Mouse (Mus musculus) neural tube, embryonic 11.5 days (tissue): ENCODE results near the gene Akap4. TPM values are rescaled to one million over a fixed set of nuclear protein-coding genes. Genes with fewer than 3 reads are reported as not detected.

Experiments
- ATAC-seq: fragments of 200-750 bp; cut with Nextera tagmentation; 2 replicates; pipeline ENCODE4 v1.8.0; 2017; ENCODE audit warnings: moderate number of reproducible peaks, mild to moderate bottlenecking, moderate TSS enrichment, moderate library complexity; ENCODE audit not compliant: insufficient read depth, low FRiP score, low TSS enrichment
- DNase-seq: peaks from one replicate; pipeline ENCODE4 v3.0.0-alpha.2; 2015; ENCODE audit warnings: low spot score
- H3K27ac ChIP-seq: fragments of 300-500 bp; sonication (generic); 2 replicates; pipeline ENCODE4 v1.5.1; 2014; ENCODE audit warnings: low read depth, mild to moderate bottlenecking, low read length
- H3K27me3 ChIP-seq: fragments of 300-500 bp; sonication (generic); 2 replicates; pipeline ENCODE4 v1.6.1; 2014; ENCODE audit warnings: mild to moderate bottlenecking, low read length, mixed read lengths; ENCODE audit not compliant: control insufficient read depth, insufficient read depth
- H3K36me3 ChIP-seq: fragments of 300-500 bp; sonication (generic); 2 replicates; pipeline ENCODE4 v1.6.1; 2014; ENCODE audit warnings: mild to moderate bottlenecking, low read length, moderate library complexity, mixed read lengths; ENCODE audit not compliant: control insufficient read depth, insufficient read depth
- H3K4me1 ChIP-seq: fragments of 300-500 bp; sonication (generic); 2 replicates; pipeline ENCODE4 v1.6.1; 2014; ENCODE audit warnings: low read length, mixed read lengths; ENCODE audit not compliant: control insufficient read depth, insufficient read depth
- H3K4me2 ChIP-seq: fragments of 300-500 bp; sonication (generic); 2 replicates; pipeline ENCODE4 v1.6.1; 2014; ENCODE audit warnings: low read depth, mild to moderate bottlenecking, moderate library complexity
- H3K4me3 ChIP-seq: fragments of 300-500 bp; sonication (generic); 2 replicates; pipeline ENCODE4 v1.5.1; 2014; ENCODE audit warnings: low read depth, low read length
- H3K9ac ChIP-seq: fragments of 300-500 bp; sonication (generic); 2 replicates; pipeline ENCODE4 v1.6.1; 2014; ENCODE audit warnings: mild to moderate bottlenecking, low read length
- H3K9me3 ChIP-seq: fragments of 300-500 bp; sonication (generic); 2 replicates; pipeline ENCODE4 v1.6.1; 2016; ENCODE audit warnings: low read length; ENCODE audit not compliant: control insufficient read depth
- WGBS: fragments of 180-500 bp; shearing (Covaris S2); extraction: QIAGEN DNeasy Blood & Tissue Kit; methylation state at CpG from one replicate; pipeline ENCODE4 v1.1.7; 2014; 5-methylcytosine and 5-hydroxymethylcytosine counted together
- polyA plus RNA-seq: library from polyadenylated mRNA; unstranded; fragments of >200 nt; fragmentation: Nextera tagmentation; extraction: Ambion mirVana; gene quantifications from 2 replicates; pipeline ENCODE4 v1.2.1, GENCODE M21; 2014

Gene Akap4
- polyA plus RNA-seq, 1 experiment from 2014 or later = not detected

- no peaks in the 10 kb centered on the region for H3K4me1 ChIP-seq
- H3K27ac ChIP-seq = no peak overlapping the region
- H3K9ac ChIP-seq = no peak overlapping the region
- no peaks in the 10 kb centered on the region for H3K36me3 ChIP-seq
- no peak overlapping the region for H3K4me2 ChIP-seq
- H3K9me3 ChIP-seq = no peaks in the 10 kb centered on the region
- no peak overlapping the region for H3K4me3 ChIP-seq
- DNase-seq (no peak), ATAC-seq (no peak)
- H3K27me3 ChIP-seq = no peaks in the 10 kb centered on the region
Measured at GRCm38 (mm10) chrX:7102280-7102679, 35.0 kb downstream of the Akap4 start.

- no peaks in the 10 kb centered on the region for H3K27me3 ChIP-seq
- H3K4me1 ChIP-seq = no peaks in the 10 kb centered on the region
- no peaks in the 10 kb centered on the region for H3K36me3 ChIP-seq
- H3K9me3 ChIP-seq = no peaks in the 10 kb centered on the region
- no peak overlapping the region for H3K9ac ChIP-seq
- ATAC-seq = no peak
- DNase-seq = no peak
- H3K4me2 ChIP-seq = no peak overlapping the region
- H3K27ac ChIP-seq = no peak overlapping the region
- WGBS = 89% methylated on average over 3 of the region's 3 CpGs
- no peak overlapping the region for H3K4me3 ChIP-seq
Measured at GRCm38 (mm10) chrX:7114885-7115284, 47.6 kb downstream of the Akap4 start.

GRCm38 (mm10) chrX:7121618-7122280, 54.4 kb downstream of the Akap4 start:
- WGBS = 68% methylated on average over 4 of the region's 4 CpGs
- no peak overlapping the region for H3K4me3 ChIP-seq
- ATAC-seq = no peak
- no peaks in the 10 kb centered on the region for H3K4me1 ChIP-seq
- DNase-seq = no peak
- no peak overlapping the region for H3K4me2 ChIP-seq
- no peaks in the 10 kb centered on the region for H3K36me3 ChIP-seq
- H3K9ac ChIP-seq = no peak overlapping the region
- no peaks in the 10 kb centered on the region for H3K27me3 ChIP-seq
- no peaks in the 10 kb centered on the region for H3K9me3 ChIP-seq
- H3K27ac ChIP-seq = no peak overlapping the region

Other genes with a start within 250 kb of the Akap4 start
- gene Ccnb3, start 25.9 kb upstream of the Akap4 start, polyA plus RNA-seq = not detected in 2 replicates